Mouse (Mus musculus) urinary bladder, postnatal 14 days (tissue): ENCODE results near the gene Cox15.
A peak's percentile ranks its signal among the peaks of the same experiment; 100 is the strongest.

Experiments used
- DNase-seq: peaks from one replicate; pipeline ENCODE4 v3.0.0; 2021; ENCODE audit warnings: low spot score

Cox15 gene

DNA sequence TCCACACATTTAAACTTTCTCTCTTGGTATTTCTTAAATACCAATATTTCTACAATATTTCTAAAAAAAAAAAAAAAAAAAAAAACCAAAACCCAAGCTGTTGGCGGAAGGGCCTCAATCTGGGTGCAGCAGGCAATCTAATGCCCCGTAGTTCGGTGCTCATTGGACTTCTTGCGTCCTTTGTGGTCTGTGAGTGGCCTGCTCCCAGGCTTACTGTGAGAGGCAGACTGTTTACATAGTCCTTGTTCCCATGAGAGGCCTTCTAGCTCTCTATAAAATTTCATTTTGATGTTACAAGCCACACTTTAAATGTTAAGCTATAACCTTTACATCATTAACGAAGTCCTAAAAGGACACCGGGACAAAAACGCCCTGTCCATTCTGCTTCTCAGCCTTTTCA, 44.6 kb downstream of the Cox15 start:
- no peak for DNase-seq

DNA sequence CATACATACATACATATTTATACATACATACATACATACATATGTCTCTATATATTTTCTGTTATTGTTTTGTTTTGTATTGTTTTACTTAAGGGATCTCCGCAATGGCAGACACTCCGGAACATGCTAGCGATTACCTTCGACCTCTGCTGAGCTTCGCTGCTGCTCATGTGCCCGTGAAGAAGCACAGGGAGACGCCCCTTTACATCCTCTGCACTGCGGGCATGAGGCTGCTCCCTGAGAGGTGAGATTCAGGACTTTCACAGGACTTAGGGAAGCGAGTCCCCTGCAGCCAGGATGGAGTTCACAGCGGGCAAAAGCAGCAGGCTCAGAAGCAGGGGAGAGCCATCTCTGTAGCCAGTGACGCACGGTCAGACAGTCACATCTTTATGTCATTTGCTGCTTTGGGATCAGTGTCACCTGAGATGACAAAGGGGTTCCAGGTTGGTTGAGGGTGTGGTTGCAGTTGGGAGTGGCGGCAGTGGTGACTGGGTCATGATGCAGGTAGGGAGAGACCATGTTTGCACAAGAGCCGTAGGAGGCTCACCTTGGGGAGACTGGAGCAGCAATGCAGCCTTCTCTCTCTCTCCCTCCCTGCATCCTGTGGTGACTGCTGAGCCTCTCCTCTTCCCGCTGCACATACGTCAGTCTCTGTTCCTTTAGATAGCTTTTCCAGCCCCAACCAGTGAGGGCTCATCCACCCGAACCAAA, 47.9 kb downstream of the Cox15 start:
- no peak for DNase-seq

DNA sequence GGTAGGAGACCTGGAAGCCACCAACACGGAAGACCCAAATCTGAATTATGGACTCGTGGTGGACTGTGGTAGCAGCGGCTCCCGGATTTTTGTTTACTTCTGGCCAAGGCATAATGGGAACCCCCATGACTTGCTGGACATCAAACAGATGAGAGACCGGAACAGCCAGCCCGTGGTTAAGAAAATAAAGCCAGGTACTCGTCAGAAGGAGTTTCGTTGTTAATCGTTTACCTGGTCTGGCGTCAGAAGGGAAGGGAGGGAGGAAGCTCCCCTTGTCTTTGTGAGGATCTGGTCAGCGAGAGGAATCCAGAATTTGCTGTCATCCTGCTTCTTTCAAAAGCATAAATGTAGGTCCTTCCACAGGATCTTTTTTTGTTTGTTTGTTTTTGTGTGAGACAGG, 48.6 kb downstream of the Cox15 start:
- DNase-seq = no peak

DNA sequence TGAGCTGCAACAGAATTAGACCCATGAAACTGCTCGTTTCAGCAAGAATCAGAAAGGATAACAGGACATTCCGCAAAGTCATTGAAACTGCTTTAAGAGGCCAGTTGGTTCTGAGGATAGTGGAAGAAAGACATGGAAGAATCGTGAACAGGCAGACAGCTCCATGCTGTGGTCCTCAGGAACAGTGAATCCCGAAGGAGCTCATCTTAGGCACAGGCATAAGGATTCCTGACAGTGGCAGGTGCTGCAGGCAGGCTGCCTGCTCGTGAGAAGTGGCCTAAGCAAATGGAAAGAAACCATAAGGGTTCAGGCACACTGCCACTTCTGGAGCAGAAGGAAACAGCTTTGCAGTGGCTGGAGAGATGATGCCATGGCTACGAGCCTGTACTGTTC, 53.0 kb downstream of the Cox15 start:
- DNase-seq = no peak

DNA sequence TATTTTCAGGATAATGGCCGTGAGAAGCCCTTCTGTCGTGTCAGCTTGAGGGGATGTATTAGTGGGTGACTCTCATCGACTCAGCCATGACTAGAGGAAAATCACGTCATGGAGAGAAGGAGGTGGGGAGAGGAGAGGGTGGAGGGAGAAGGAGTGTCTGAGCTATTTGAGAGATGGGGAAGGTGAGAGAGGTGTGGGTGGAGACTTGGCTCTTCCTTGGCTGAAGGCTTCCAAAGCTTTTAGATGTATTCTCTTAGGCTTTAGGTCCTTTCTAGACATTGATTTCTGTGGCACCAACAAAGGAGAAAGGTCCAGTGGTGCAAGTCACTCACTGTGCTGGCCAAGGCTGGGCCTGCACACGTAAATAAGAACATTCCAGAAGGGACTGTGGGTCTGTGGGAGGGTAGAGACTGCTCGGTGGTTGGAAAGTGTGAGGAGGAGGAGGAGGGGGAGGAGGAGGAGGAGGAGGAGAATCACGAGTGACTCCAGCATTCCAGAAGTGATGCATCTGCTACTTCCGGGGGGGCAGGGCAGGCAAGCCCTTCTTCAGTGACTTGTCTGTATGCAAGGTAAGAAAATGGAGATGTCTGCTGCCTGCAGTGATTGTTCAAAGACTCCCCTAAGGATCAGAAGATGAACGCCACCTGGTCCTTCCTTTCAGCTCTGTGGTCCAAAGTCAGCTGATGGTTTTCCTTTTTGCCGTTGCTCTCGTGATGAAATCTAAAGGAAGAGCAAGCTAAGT, 53.6 kb downstream of the Cox15 start:
- no peak for DNase-seq

DNA sequence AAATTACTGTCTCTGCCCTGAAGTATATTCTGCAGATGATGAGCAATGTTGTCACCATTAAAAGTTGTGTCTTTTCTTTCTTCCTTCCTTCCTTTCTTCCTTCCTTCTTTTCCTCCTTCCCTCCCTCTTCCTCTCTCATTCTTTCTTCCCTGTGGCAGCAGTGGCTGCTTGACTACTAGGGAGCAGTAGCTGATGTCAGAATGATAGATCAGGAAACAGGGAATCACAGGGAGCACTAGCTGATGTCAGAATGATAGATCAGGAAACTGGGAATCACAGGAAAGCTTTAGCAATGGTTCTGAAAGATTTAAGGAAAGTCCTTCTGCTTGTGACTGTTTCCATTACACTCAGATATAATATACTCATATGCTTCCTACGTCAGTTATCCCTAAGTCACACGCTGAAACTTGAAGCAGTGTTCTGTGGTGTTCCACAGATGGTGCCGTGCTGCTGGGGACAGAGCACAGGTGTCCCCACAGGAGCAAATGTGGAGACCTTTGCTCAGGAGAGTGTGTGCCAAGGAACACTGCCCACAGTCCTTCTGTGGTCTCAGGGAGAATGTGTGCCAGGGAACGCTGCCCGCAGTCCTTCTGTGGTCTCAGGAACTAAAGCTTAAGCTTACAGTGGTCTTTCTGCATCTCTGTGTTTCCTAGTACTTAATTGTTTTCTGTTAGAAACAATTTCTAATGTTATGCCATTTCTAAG, 55.0 kb downstream of the Cox15 start:
- no peak for DNase-seq

DNA sequence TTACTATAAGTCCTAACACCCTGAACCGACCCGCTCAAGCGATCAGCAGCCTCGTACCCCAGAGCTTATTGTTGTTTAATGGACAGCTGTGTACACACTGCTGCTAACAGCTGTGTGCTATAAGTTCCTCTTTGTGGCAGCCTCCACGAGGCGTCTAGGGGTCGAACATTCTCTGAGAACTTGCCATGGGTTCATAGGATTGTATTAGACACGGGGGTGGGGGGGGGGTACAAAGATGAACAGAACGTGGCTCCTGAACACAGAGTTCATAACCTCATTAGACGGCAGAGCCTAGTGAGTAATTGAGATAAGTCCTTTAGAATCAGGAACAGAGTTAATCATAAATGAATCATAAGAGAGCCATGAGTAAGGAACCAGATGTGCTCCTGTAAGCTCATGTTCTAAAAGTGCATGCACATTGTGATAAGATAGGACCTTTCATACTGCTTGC, 57.3 kb downstream of the Cox15 start:
- no peak for DNase-seq

DNA sequence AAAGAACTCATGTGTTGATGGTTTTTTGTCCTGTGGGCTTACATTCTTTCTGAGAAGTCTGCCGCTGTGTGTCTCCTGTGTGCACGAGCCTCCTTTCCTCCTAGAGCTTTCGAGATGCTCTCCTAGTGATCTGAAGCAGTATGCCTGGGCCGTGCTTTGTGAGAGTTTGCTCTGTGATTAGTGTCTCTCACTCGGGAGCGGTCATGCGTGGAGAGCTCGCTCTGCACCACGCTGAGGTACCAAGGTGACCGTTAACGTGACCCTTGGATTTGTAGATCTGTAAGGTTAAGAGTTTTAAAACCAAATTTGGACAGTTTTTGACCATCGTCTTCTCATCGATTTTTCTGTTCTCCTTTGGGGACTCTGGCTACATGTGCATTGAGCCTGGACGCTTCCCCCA, 60.0 kb downstream of the Cox15 start:
- no peak for DNase-seq

DNA sequence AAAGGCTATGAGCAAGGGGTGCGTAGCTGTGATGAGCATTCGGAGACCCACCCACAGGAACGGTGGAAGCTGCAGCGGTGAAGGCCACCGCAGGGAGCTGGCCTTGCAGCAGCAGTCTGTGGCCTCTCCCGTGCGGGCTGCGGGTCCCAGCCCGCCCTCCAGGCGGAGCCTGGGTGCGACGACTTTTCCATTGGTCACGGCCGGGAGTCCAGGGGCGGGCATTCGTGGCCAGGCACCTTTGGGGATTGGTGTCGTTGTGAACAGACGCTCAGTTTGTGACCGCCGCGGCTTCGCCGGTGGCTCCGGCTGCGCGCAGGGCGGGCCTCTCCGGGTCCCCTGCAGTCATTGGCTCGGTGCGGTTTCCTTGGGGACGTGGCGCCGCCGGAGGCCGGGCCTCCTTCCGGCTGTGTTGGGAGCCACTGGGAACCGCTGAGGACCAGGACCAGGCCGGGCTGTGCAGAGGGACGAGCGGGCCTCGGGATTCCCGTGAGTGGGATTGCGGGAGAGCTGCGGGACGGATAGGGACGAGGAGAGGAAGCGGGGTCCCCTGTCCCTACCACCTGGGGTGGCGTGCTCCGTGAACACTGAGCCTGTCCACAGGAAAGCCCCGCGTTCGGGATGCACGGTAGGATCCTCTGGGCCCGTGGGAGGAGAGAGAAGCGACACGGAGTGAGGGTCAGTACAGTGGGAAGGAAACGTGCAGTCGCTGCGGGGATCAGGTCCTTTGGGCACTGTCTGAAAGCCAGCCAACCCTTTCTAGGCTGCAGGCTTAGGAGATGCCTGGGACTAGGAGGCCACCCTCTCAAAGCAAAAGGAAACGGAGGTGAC, 63.2 kb downstream of the Cox15 start, which contains the start of gene Entpd7:
TSS of gene Entpd7 (plus strand) at position 254 of the 828 bp plus-strand sequence.
- DNase-seq = peak; percentile 96
